Mouse (Mus musculus): Measurements from ENCODE around the gene Map2k6. TPM values are rescaled to one million over a fixed set of nuclear protein-coding genes. Genes with fewer than 3 reads are reported as not detected.

The Map2k6 gene
- polyA plus RNA-seq, 1 experiment, result not detected

GRCm38 (mm10) chr11:110538206-110538605 lies 139.3 kb downstream of the Map2k6 start:
- no peak for TF ChIP-seq CTCF (IDR thresholded peaks at IDR 0.05; ENCODE audit: insufficient read depth, low read depth, low read length)
- TF ChIP-seq POLR2A (IDR thresholded peaks at IDR 0.05; ENCODE audit: insufficient read depth, low read depth, low read length), result no peak
- WGBS, result 79% methylated on average over 10 of the region's 10 CpGs

GRCm38 (mm10) chr11:110541933-110542332 lies 143.0 kb downstream of the Map2k6 start:
- TF ChIP-seq CTCF (IDR thresholded peaks at IDR 0.05; ENCODE audit: insufficient read depth, low read depth, low read length), result no peak
- no peak for TF ChIP-seq POLR2A (IDR thresholded peaks at IDR 0.05; ENCODE audit: insufficient read depth, low read depth, low read length)
- H3K27ac ChIP-seq (ENCODE audit: insufficient read depth, low read depth, low read length), result no peak overlapping the region
- H3K4me1 ChIP-seq (ENCODE audit: control insufficient read depth, insufficient read depth, low read length), result 0 out of 2 replicates have a peak, but pooled peaks cover 3% of the 10 kb centered on the region
- WGBS, result 81% methylated on average over 4 of the region's 4 CpGs
- no peak overlapping the region for H3K4me3 ChIP-seq (ENCODE audit: insufficient read depth, low read depth, low read length)

More at GRCm38 (mm10) chr11:110538206-110538605, 139.3 kb downstream of the Map2k6 start:
- no peak overlapping the region for H3K27ac ChIP-seq (ENCODE audit: insufficient read depth, low read depth, low read length)
- H3K4me1 ChIP-seq (ENCODE audit: control insufficient read depth, insufficient read depth, low read length), result no peaks in the 10 kb centered on the region
- no peak overlapping the region for H3K4me3 ChIP-seq (ENCODE audit: insufficient read depth, low read depth, low read length)

- 38% methylated on average over 11 of the region's 11 CpGs for WGBS
Observed at GRCm38 (mm10) chr11:110544419-110545210, 145.7 kb downstream of the Map2k6 start.

GRCm38 (mm10) chr11:110545416-110545815 lies 146.5 kb downstream of the Map2k6 start:
- 83% methylated on average over 3 of the region's 3 CpGs for WGBS
- Histone ChIP-seq H3K4me1 (ENCODE audit: control insufficient read depth, insufficient read depth, low read length) (0 out of 2 replicates have a peak, but pooled peaks cover 3% of the 10 kb centered on the region), H3K27ac (ENCODE audit: insufficient read depth, low read depth, low read length) (no peak overlapping the region), H3K4me3 (ENCODE audit: insufficient read depth, low read depth, low read length) (no peak overlapping the region)
- TF ChIP-seq POLR2A (IDR thresholded peaks at IDR 0.05; ENCODE audit: insufficient read depth, low read depth, low read length) (no peak), CTCF (IDR thresholded peaks at IDR 0.05; ENCODE audit: insufficient read depth, low read depth, low read length) (no peak)

More at GRCm38 (mm10) chr11:110544419-110545210, 145.7 kb downstream of the Map2k6 start:
- Histone ChIP-seq H3K4me3 (ENCODE audit: insufficient read depth, low read depth, low read length) (no peak overlapping the region), H3K4me1 (ENCODE audit: control insufficient read depth, insufficient read depth, low read length) (0 out of 2 replicates have a peak, but pooled peaks cover 3% of the 10 kb centered on the region), H3K27ac (ENCODE audit: insufficient read depth, low read depth, low read length) (no peak overlapping the region)
- TF ChIP-seq POLR2A (IDR thresholded peaks at IDR 0.05; ENCODE audit: insufficient read depth, low read depth, low read length) (no peak), CTCF (IDR thresholded peaks at IDR 0.05; ENCODE audit: insufficient read depth, low read depth, low read length) (no peak)

- WGBS, result 84% methylated on average over 12 of the region's 12 CpGs
- TF ChIP-seq CTCF (IDR thresholded peaks at IDR 0.05; ENCODE audit: insufficient read depth, low read depth, low read length) (no peak), POLR2A (IDR thresholded peaks at IDR 0.05; ENCODE audit: insufficient read depth, low read depth, low read length) (no peak)
- Histone ChIP-seq H3K4me3 (ENCODE audit: insufficient read depth, low read depth, low read length) (no peak overlapping the region), H3K4me1 (ENCODE audit: control insufficient read depth, insufficient read depth, low read length) (no peaks in the 10 kb centered on the region), H3K27ac (ENCODE audit: insufficient read depth, low read depth, low read length) (no peak overlapping the region)
Observed at GRCm38 (mm10) chr11:110551471-110551967, 152.6 kb downstream of the Map2k6 start.

GRCm38 (mm10) chr11:110562320-110563081 lies 163.6 kb downstream of the Map2k6 start:
- 86% methylated on average over 12 of the region's 12 CpGs for WGBS
- no peak overlapping the region for H3K27ac ChIP-seq (ENCODE audit: insufficient read depth, low read depth, low read length)
- H3K4me1 ChIP-seq (ENCODE audit: control insufficient read depth, insufficient read depth, low read length), result peaks cover 3% of the 10 kb centered on the region; the same call in 1 of the 2 replicates
- H3K4me3 ChIP-seq (ENCODE audit: insufficient read depth, low read depth, low read length), result no peak overlapping the region
- no peak for TF ChIP-seq CTCF (IDR thresholded peaks at IDR 0.05; ENCODE audit: insufficient read depth, low read depth, low read length)
- no peak for TF ChIP-seq POLR2A (IDR thresholded peaks at IDR 0.05; ENCODE audit: insufficient read depth, low read depth, low read length)

- H3K4me3 ChIP-seq (ENCODE audit: insufficient read depth, low read depth, low read length), result no peak overlapping the region
Observed at GRCm38 (mm10) chr11:110563272-110563671, 164.3 kb downstream of the Map2k6 start.

GRCm38 (mm10) chr11:110563801-110564200 lies 164.9 kb downstream of the Map2k6 start:
- no peak overlapping the region for H3K27ac ChIP-seq (ENCODE audit: insufficient read depth, low read depth, low read length)
- no peak overlapping the region for H3K4me3 ChIP-seq (ENCODE audit: insufficient read depth, low read depth, low read length)
- H3K4me1 ChIP-seq (ENCODE audit: control insufficient read depth, insufficient read depth, low read length), result peaks cover 3% of the 10 kb centered on the region; the same call in 1 of the 2 replicates
- 85% methylated on average over 10 of the region's 10 CpGs for WGBS
- TF ChIP-seq CTCF (IDR thresholded peaks at IDR 0.05; ENCODE audit: insufficient read depth, low read depth, low read length) (no peak), POLR2A (IDR thresholded peaks at IDR 0.05; ENCODE audit: insufficient read depth, low read depth, low read length) (no peak)

More at GRCm38 (mm10) chr11:110563272-110563671, 164.3 kb downstream of the Map2k6 start:
- no peak overlapping the region for H3K27ac ChIP-seq (ENCODE audit: insufficient read depth, low read depth, low read length)
- H3K4me1 ChIP-seq (ENCODE audit: control insufficient read depth, insufficient read depth, low read length), result peaks cover 3% of the 10 kb centered on the region; the same call in 1 of the 2 replicates
- TF ChIP-seq CTCF (IDR thresholded peaks at IDR 0.05; ENCODE audit: insufficient read depth, low read depth, low read length), result no peak
- TF ChIP-seq POLR2A (IDR thresholded peaks at IDR 0.05; ENCODE audit: insufficient read depth, low read depth, low read length), result no peak
- 81% methylated on average over 12 of the region's 12 CpGs for WGBS
